Mouse (Mus musculus) lung, adult 2 months (tissue): ENCODE data around the gene Jhy. TPM values are rescaled to one million over a fixed set of nuclear protein-coding genes. Genes with fewer than 3 reads are reported as not detected.

Experiments
- DNase-seq: peaks from one replicate; pipeline ENCODE4 v3.0.0; 2022
- H3K4me1 ChIP-seq: fragments of 200-500 bp; 2 replicates; pipeline ENCODE4 v1.6.1; 2011; ENCODE audit warnings: low read length; ENCODE audit not compliant: control insufficient read depth, insufficient read depth
- H3K4me3 ChIP-seq: fragments of 200-500 bp; replicated peaks from 2 replicates; pipeline ENCODE3; 2011; ENCODE audit warnings: low read depth, mild to moderate bottlenecking, control low read depth, low read length; ENCODE audit errors: extremely low read depth
- CTCF ChIP-seq: fragments of 200-500 bp; IDR thresholded peaks from 2 replicates; pipeline ENCODE4 v1.5.1; 2011; ENCODE audit warnings: mild to moderate bottlenecking, low read length, control low read depth; ENCODE audit not compliant: insufficient read depth
- POLR2A ChIP-seq: fragments of 200-500 bp; IDR thresholded peaks from 2 replicates; pipeline ENCODE4 v1.6.1; 2011; ENCODE audit warnings: low read depth, mild to moderate bottlenecking, control low read depth, low read length, borderline replicate concordance; ENCODE audit errors: extremely low read depth
- WGBS: fragments of 180-500 bp; shearing (Covaris S2); methylation state at CpG from one replicate; pipeline ENCODE4 v1.1.7; 2018; 5-methylcytosine and 5-hydroxymethylcytosine counted together
- polyA plus RNA-seq: library from polyadenylated mRNA; depleted of rRNA; stranded (reverse); fragments of >200 nt; gene quantifications from 2 replicates; pipeline ENCODE4 v1.2.3, GENCODE M21; 2012

Jhy gene
- polyA plus RNA-seq, 1 experiment, result 0.62 TPM

DNA sequence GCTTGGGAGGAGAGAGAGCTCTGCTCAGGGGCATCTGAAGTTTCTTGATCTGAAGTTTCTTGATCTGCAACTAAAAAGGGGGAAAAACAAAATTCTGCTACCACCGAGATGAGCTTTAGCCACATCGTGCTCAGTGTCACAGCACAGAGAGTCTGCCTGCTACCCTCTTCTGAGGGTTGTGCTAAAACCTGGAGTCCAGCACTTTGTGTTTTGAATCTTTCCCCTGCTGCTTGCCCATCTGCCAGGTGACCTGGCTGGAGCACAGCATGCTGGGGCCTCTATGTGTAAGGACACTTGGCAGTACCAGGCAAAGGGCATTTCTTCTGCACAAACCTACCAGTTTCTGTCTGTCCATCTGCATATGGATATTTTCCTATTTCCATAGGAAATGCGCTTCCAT, 20.4 kb upstream of the Jhy start:
- Histone ChIP-seq H3K4me3 (no peak overlapping the region), H3K4me1 (no peaks in the 10 kb centered on the region)
- DNase-seq, result no peak
- 70% methylated on average over 3 of the region's 3 CpGs for WGBS
- TF ChIP-seq POLR2A, result no peak
- no peak for TF ChIP-seq CTCF

DNA sequence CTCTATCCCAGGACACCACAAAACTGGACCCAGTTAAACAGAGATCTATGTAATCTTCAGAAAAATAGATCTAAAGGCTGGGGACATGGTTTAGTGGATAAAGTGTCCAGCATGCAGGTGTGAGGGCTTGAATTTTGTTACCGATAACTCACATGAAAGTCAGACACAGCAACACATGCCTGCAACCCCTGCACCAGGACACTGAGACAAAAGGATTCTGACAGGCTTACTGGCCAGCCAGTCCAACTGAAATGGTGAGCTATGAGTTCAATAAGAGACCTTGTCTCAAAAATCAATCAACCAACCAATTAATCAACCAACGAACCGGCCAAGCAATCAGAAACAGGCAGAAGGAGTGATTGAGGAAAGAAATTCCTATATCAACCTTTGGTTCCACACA, 19.8 kb upstream of the Jhy start:
- no peak for DNase-seq
- no peak overlapping the region for H3K4me3 ChIP-seq
- WGBS, result 88% methylated on average over 3 of the region's 3 CpGs
- no peak for TF ChIP-seq CTCF
- TF ChIP-seq POLR2A, result no peak
- H3K4me1 ChIP-seq, result no peaks in the 10 kb centered on the region

DNA sequence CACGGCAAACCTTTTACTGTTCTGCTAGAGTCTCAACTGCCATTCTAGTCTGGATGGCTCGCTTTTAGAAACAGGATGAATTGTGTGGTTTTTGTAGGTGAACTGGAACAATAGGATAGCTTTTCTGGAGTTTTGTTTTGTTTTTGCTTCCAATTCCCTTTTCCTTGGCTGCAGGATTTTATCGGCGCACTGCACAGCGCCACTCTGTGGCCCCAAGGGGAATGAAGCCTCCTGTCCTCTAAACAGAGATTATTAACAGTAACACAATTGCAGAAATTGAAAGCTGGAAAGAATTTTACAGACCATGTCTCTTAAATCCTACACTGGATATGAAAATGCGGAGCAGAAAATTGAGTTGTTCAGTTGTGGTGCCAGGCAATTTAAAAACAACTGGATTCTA, 18.6 kb upstream of the Jhy start:
- TF ChIP-seq CTCF (peak; percentile 50; the same call in 1 of the 2 replicates), POLR2A (no peak)
- H3K4me1 ChIP-seq, result no peaks in the 10 kb centered on the region
- no peak overlapping the region for H3K4me3 ChIP-seq
- no peak for DNase-seq
- WGBS, result 37% methylated on average over 6 of the region's 6 CpGs

DNA sequence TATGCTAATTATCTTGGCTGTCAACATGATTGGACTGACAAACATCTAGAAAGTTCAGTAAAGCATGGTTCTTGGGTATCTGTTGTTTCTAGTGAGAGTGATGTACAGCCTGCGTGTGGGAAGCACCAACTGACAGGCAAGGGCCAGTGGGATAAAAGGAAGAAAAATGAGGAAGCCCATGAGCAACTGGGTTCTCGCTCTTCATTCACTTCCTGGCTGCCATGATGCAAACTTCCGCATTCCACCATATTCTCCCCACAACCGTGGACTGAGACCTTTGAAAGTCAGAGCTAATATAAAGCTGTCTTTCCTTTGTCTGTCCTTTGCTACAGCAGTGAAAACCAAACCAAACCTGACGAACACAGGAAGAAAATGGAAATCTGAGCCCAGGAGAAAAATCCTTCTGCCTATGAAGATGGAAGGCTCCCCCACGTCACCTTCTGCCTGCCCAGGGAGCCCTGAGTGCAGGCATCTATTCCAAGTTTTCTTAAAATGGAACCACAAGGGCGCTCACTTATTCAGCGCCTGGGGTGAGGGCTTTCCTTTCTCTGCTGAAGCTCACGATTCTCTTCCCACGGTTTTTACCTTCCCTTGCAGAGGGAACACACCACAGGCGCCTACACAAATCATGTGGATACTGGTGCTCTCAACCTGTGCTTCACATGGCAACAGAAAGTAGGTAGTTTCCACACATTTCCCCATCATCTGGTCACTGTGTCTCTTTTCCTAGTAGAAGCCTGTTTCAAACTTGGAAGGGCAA, 10.3 kb upstream of the Jhy start:
- no peak for DNase-seq
- no peak for TF ChIP-seq POLR2A
- Histone ChIP-seq H3K4me3 (no peak overlapping the region), H3K4me1 (no peaks in the 10 kb centered on the region)
- WGBS, result 75% methylated on average over 11 of the region's 11 CpGs

DNA sequence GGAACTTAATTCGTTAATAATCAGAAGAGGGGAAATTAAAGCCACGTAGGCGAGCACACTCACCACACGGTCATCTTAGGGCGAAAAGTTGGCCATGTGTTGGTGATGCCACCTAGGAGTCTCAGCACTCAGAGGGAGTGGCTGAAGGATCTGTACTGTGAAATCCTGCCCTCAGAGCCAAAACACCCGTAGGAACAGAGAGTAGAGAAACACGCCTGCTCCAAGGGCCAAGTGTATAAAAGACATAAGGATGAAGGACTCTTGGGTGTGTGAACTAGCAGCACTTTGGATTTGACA, 448 bp upstream of the Jhy start:
- TF ChIP-seq POLR2A, result no peak
- no peak for TF ChIP-seq CTCF
- no peak for DNase-seq
- Histone ChIP-seq H3K4me3 (no peak overlapping the region), H3K4me1 (no peaks in the 10 kb centered on the region)
- 30% methylated on average over 7 of the region's 7 CpGs for WGBS

DNA sequence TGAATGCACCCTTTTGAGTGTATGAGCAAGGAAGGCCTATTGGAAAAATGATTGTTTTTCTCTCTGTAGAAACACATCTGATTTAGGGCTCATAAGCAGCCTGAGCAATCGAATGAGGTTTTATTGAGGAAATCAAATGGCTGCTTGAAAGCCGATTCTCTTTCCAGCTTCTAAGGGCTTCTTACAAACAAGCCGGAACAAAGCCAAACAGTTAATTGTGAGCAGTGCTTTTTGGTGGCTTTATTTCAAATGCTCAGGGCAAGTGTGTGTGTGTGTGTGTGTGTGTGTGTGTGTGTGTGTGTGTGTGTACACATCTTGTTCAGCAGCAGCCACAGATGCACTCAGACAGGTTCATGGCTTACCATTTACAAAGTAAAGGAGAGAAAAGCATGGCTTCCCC, 2.5 kb downstream of the Jhy start:
- no peak for DNase-seq
- Histone ChIP-seq H3K4me1 (no peaks in the 10 kb centered on the region), H3K4me3 (no peak overlapping the region)
- no peak for TF ChIP-seq CTCF
- TF ChIP-seq POLR2A, result no peak
- 73% methylated on average over 3 of the region's 3 CpGs for WGBS

DNA sequence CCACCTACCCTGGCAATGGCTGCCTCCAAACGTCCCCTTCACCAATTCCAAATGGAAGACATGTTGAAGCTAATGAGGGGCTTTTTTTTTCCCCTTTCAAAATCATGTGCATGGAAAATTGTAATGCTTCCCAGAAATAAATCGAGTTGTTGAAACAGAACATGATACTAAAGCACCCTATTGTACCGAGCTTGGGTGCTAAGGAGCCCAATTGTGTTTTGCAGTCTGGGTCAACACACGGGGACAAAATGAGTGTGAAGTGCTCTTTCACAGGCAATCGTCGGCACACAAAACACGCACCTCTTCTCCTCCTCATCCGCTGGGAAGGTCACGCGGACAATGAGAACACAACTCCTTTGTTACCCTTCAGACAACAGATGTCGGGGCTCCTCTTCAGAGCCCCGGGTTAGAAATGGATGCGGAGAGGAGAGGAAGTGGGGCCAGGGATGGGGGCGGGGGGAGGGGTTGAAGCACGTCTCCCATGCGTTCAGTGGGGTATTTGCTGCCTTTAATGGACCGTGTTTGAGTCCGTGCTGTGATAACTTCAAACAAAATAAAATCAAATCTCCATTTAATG, 14.8 kb downstream of the Jhy start:
- WGBS, result 52% methylated on average over 18 of the region's 18 CpGs
- H3K4me1 ChIP-seq, result no peaks in the 10 kb centered on the region
- DNase-seq, result no peak
- no peak overlapping the region for H3K4me3 ChIP-seq
- no peak for TF ChIP-seq CTCF
- no peak for TF ChIP-seq POLR2A

DNA sequence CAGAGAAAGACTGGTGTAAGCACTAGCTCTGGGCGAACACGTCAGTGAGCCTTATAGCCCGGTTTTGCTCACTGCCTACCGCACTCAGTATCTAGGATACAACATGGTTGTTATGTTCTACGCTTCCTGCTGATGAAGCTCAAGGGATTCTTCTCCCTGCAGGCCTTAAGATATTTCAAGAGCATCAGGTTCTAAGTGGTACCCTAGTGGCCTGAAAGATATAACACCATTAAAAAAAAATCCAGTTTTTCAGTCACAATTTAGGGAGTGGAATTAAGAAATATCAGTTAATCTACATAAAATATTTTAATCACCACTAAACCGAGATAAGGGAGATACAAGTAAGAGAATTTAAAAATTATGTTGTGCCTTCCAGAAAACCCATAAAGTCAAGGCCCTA, 15.4 kb downstream of the Jhy start:
- TF ChIP-seq CTCF, result no peak
- no peak for TF ChIP-seq POLR2A
- 92% methylated on average over 6 of the region's 6 CpGs for WGBS
- no peak for DNase-seq
- Histone ChIP-seq H3K4me3 (no peak overlapping the region), H3K4me1 (no peaks in the 10 kb centered on the region)

DNA sequence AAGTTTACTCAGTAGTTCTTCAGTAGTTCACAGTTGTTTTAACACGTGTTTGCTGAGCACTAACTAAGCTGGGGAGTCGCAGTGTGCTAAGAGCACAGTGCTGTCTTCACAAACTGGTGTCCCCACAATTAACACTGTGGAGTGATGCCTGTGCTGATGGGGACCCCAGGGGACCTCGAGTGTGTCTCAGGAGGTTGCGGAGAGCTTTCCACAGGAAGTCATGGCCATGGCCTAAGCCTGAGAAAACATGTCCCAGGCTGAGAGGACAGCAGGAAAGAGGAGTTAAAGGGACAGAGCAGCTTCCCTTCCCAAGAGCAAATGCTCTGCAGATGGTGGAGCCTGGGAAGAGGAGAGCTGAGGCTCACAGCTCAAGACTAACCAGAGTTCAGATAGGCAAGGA, 16.8 kb downstream of the Jhy start:
- TF ChIP-seq CTCF (no peak), POLR2A (no peak)
- Histone ChIP-seq H3K4me3 (no peak overlapping the region), H3K4me1 (no peaks in the 10 kb centered on the region)
- 38% methylated on average over 4 of the region's 4 CpGs for WGBS
- DNase-seq, result no peak

DNA sequence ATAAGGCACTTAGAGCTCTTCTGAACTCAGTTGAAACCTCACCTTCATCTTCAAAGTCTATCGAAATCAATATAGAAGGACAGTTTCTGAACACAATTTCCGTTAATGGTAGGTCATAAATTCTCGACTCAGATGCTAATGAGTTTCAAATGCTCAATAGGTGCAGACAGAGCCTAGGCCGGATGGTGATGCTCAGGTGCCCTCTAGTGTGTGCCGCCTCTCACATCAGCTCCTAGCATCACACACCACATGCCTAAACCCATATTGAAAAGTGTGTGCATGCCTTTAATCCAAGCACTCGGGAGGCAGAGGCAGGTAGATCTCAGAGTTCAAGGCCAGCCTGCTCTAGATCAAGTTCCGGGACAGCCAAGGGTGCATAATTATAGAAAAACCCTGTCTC, 26.5 kb downstream of the Jhy start:
- 70% methylated on average over 7 of the region's 7 CpGs for WGBS
- TF ChIP-seq POLR2A (no peak), CTCF (peak; percentile 14; the same call in 1 of the 2 replicates)
- no peak for DNase-seq
- Histone ChIP-seq H3K4me3 (no peak overlapping the region), H3K4me1 (no peaks in the 10 kb centered on the region)

DNA sequence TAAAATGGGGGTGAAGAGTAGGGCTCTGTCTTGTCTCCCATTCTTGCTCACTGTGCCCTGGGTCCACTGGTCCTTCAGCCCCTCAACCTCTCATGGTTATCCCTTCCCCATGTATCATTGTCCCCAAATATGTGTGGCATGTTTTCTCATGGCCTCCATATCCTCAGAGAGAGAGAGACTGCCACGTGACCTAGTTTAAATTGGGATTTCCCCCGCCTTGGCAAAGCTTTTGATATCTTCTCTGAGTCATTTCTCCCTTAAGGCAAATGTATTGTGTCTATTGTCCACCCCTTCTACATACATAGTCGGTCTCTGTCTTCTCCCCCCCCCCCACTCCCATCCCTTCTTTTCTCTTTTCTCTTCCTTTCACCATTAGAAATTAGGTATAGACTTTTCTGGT, 30.6 kb downstream of the Jhy start:
- no peak for DNase-seq
- Histone ChIP-seq H3K4me1 (no peaks in the 10 kb centered on the region), H3K4me3 (no peak overlapping the region)
- 53% methylated on average over 3 of the region's 3 CpGs for WGBS
- TF ChIP-seq POLR2A (no peak), CTCF (no peak)
